Mouse (Mus musculus) left cerebral cortex, adult 8-10 months (tissue): Measurements from ENCODE around the gene Mylip. TPM values are rescaled to one million over a fixed set of nuclear protein-coding genes. Genes with fewer than 3 reads are reported as not detected.

Source experiments
- DNase-seq, 2 experiments: peaks; one replicate each; pipeline ENCODE4 v3.0.0; 2022; ENCODE audit warnings: low spot score in 2 of 2
- total RNA-seq, 4 experiments: library from RNA; stranded (reverse); gene quantifications; 2 replicates each; pipeline ENCODE4 v1.2.4; 2022

Gene Mylip
- total RNA-seq, 4 experiments from 2014 or later, result 12.6 to 19.8 (median 15.1) TPM

- DNase-seq, result no peak
These were observed 1.7 kb downstream of the Mylip start for GRCm38 (mm10) chr13:45390962-45391853.

GRCm38 (mm10) chr13:45391854-45392454 lies 2.4 kb downstream of the Mylip start:
- no peak for DNase-seq

GRCm38 (mm10) chr13:45394221-45394768 lies 4.8 kb downstream of the Mylip start:
- DNase-seq, result no peak

- DNase-seq, result no peak
These were observed 7.2 kb downstream of the Mylip start for GRCm38 (mm10) chr13:45396724-45397123.

GRCm38 (mm10) chr13:45397240-45397639 lies 7.7 kb downstream of the Mylip start:
- peak in 1 of 2 experiments; percentile 47 for DNase-seq

GRCm38 (mm10) chr13:45397896-45398805 lies 8.6 kb downstream of the Mylip start:
- DNase-seq, result no peak

- DNase-seq, result peak in 1 of 2 experiments; percentile 37
These were observed 11.2 kb downstream of the Mylip start for GRCm38 (mm10) chr13:45400700-45401099.

- DNase-seq, result no peak
These were observed 12.3 kb downstream of the Mylip start for GRCm38 (mm10) chr13:45401816-45402215.

- no peak for DNase-seq
These were observed 12.9 kb downstream of the Mylip start for GRCm38 (mm10) chr13:45402316-45403039.

- DNase-seq, result no peak
These were observed 14.7 kb downstream of the Mylip start for GRCm38 (mm10) chr13:45404269-45404668.

GRCm38 (mm10) chr13:45405194-45405810 lies 15.8 kb downstream of the Mylip start:
- no peak for DNase-seq

- no peak for DNase-seq
These were observed 16.7 kb downstream of the Mylip start for GRCm38 (mm10) chr13:45406289-45406688.

- DNase-seq, result no peak
These were observed 17.2 kb downstream of the Mylip start for GRCm38 (mm10) chr13:45406703-45407102.

GRCm38 (mm10) chr13:45410936-45411335 lies 21.4 kb downstream of the Mylip start:
- no peak for DNase-seq

GRCm38 (mm10) chr13:45413066-45413465 lies 23.5 kb downstream of the Mylip start:
- DNase-seq, result no peak

GRCm38 (mm10) chr13:45414031-45414430 lies 24.5 kb downstream of the Mylip start:
- no peak for DNase-seq

- DNase-seq, result no peak
These were observed 27.1 kb downstream of the Mylip start for GRCm38 (mm10) chr13:45416621-45417057.

GRCm38 (mm10) chr13:45418986-45419385 lies 29.4 kb downstream of the Mylip start:
- DNase-seq, result no peak

GRCm38 (mm10) chr13:45422251-45422650 lies 32.7 kb downstream of the Mylip start:
- DNase-seq, result no peak

GRCm38 (mm10) chr13:45422709-45423108 lies 33.2 kb downstream of the Mylip start:
- no peak for DNase-seq
